Mouse (Mus musculus) cortical plate, adult 2 months (tissue): ENCODE data around the gene Kcng4.

Experiments
- CTCF ChIP-seq: fragments of 200-500 bp; IDR thresholded peaks from 2 replicates; pipeline ENCODE4 v1.5.1; 2011; ENCODE audit warnings: mild to moderate bottlenecking, control low read depth, low read length; ENCODE audit not compliant: insufficient read depth; ENCODE audit errors: extremely low read depth
- POLR2A ChIP-seq: fragments of 200-500 bp; IDR thresholded peaks from 2 replicates; pipeline ENCODE4 v1.6.1; 2011; ENCODE audit warnings: mild to moderate bottlenecking, low read length, control low read depth; ENCODE audit not compliant: insufficient read depth; ENCODE audit errors: extremely low read depth

- TF ChIP-seq POLR2A (no peak), CTCF (no peak)
These were observed 17.9 kb downstream of the Kcng4 start for GRCm38 (mm10) chr8:119617586-119617985.
